Mouse (Mus musculus) heart, embryonic 16.5 days (tissue): Measurements from ENCODE around the gene Oxsr1. TPM values are rescaled to one million over a fixed set of nuclear protein-coding genes. Genes with fewer than 3 reads are reported as not detected.
"Not testable (repeated sequence)": the region's sequence is repeated elsewhere in the genome, so short reads cannot be mapped to it uniquely, and the experiment has no call there.

Experiments
- ATAC-seq: fragments of 200-750 bp; cut with Nextera tagmentation; replicated peaks from 2 replicates; pipeline ENCODE4 v1.8.0; 2017; ENCODE audit warnings: moderate number of reproducible peaks; ENCODE audit not compliant: insufficient read depth, low FRiP score; ENCODE audit errors: extremely low read depth
- H3K27ac ChIP-seq: fragments of 300-500 bp; sonication (generic); 2 replicates; pipeline ENCODE4 v1.5.1; 2014; ENCODE audit warnings: mild to moderate bottlenecking, low read length, control low read depth, moderate library complexity
- H3K27me3 ChIP-seq: fragments of 300-500 bp; sonication (generic); 2 replicates; pipeline ENCODE4 v1.6.1; 2014; ENCODE audit warnings: low read length, mixed read lengths; ENCODE audit not compliant: control insufficient read depth, insufficient read depth
- H3K36me3 ChIP-seq: fragments of 300-500 bp; sonication (generic); 2 replicates; pipeline ENCODE4 v1.6.1; 2014; ENCODE audit not compliant: control insufficient read depth, insufficient read depth
- H3K4me1 ChIP-seq: fragments of 300-500 bp; sonication (generic); 2 replicates; pipeline ENCODE4 v1.6.1; 2014; ENCODE audit warnings: low read length, mixed read lengths; ENCODE audit not compliant: control insufficient read depth, insufficient read depth
- H3K4me2 ChIP-seq: fragments of 300-500 bp; sonication (generic); 2 replicates; pipeline ENCODE4 v1.6.1; 2014; ENCODE audit warnings: low read depth, mild to moderate bottlenecking, control low read depth, low read length
- H3K4me3 ChIP-seq: fragments of 300-500 bp; sonication (generic); 2 replicates; pipeline ENCODE4 v1.5.1; 2014; ENCODE audit warnings: mild to moderate bottlenecking, control low read depth, low read length
- H3K9ac ChIP-seq: fragments of 300-500 bp; sonication (generic); 2 replicates; pipeline ENCODE4 v1.6.1; 2014; ENCODE audit warnings: low read length, control low read depth
- H3K9me3 ChIP-seq: fragments of 300-500 bp; sonication (generic); replicated peaks from 2 replicates; pipeline ENCODE4 v1.6.1; 2016; ENCODE audit warnings: low read length; ENCODE audit not compliant: control insufficient read depth
- WGBS: fragments of 180-500 bp; shearing (Covaris S2); extraction: QIAGEN DNeasy Blood & Tissue Kit; methylation state at CpG from one replicate; pipeline ENCODE4 v1.1.7; 2014; 5-methylcytosine and 5-hydroxymethylcytosine counted together
- polyA plus RNA-seq: library from polyadenylated mRNA; unstranded; fragments of >200 nt; fragmentation: Nextera tagmentation; extraction: Ambion mirVana; gene quantifications from 2 replicates; pipeline ENCODE4 v1.2.1, GENCODE M21; 2015

The Oxsr1 gene
- polyA plus RNA-seq, 1 experiment from 2014 or later, result 8.3 TPM

DNA sequence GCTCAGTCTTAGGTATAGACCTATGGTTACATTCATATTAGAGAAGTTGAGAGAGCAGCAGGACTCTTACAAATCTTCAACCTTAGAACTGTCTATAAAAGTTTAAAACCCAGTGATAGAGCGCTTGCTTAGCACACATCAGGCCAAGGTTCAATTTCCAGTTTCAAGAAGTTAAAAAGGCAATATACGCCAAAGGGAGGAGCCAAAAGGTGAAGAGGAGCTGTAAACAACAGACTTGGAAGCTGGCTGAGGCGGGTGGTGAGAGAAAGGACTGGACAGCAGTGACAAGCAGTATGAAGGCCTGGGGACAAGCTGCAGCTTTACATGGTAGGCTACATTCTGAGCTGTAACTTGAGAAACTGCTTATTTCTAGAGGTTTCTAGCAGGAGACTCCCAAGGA is 23.7 kb downstream of the Oxsr1 start:
- H3K27me3 ChIP-seq, result no peaks in the 10 kb centered on the region
- no peak overlapping the region for H3K4me2 ChIP-seq
- no peaks in the 10 kb centered on the region; the same call in 1 of the 2 replicates for H3K9me3 ChIP-seq
- H3K27ac ChIP-seq, result no peak overlapping the region
- no peaks in the 10 kb centered on the region for H3K4me1 ChIP-seq
- no peak for ATAC-seq
- no peak overlapping the region for H3K4me3 ChIP-seq
- H3K9ac ChIP-seq, result no peak overlapping the region
- 90% methylated on average over 3 of the region's 3 CpGs for WGBS
- H3K36me3 ChIP-seq, result peaks cover 14% of the 10 kb centered on the region

DNA sequence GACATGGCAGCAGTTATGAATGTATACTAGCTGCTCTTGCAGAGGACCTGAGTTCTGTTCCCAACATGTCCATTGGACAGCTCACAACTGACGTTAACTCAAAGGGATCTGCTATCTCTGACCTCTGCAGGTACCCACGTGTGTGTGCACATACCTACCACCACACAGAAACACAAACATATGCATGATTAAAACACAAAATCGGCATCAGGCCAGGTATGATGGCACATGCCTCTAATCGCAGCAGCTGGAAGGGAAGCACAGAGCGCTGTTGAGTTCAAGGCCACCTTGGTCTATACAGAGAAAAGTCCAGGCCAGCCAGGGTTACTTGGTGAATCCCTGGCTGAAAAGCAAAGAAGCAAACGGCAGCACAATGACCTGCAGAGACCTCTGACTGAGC is 24.5 kb downstream of the Oxsr1 start:
- no peak for ATAC-seq
- Histone ChIP-seq H3K4me2 (no peak overlapping the region), H3K9me3 (no peaks in the 10 kb centered on the region; the same call in 1 of the 2 replicates), H3K27me3 (no peaks in the 10 kb centered on the region), H3K27ac (no peak overlapping the region), H3K4me3 (no peak overlapping the region), H3K36me3 (peaks cover 14% of the 10 kb centered on the region), H3K9ac (no peak overlapping the region), H3K4me1 (no peaks in the 10 kb centered on the region)
- 81% methylated on average over 6 of the region's 6 CpGs for WGBS

DNA sequence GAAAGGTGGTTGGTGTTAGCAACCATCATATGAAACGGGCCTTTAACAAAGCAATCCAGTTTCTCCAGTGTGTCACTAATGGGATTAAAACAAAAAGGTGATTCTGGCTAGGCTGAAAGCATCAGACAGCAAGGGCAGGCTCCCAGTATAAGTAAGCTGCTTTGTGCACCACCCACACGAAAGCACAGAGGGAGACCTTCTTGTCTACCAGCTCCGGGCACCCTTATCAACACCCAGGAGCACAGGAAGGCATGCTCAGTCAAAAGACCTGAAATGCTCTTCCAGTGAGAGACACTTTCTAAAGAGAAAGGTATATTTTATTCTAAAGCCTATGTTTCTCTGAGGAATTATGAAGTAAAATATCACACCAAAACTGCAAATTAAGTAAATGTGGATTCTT is 31.4 kb downstream of the Oxsr1 start:
- Histone ChIP-seq H3K9ac (no peak overlapping the region), H3K27me3 (no peaks in the 10 kb centered on the region), H3K36me3 (peaks cover 5% of the 10 kb centered on the region; the same call in 1 of the 2 replicates), H3K27ac (no peak overlapping the region), H3K4me3 (no peak overlapping the region), H3K4me1 (no peaks in the 10 kb centered on the region), H3K4me2 (no peak overlapping the region), H3K9me3 (no peaks in the 10 kb centered on the region)
- WGBS, result 61% methylated on average over 3 of the region's 3 CpGs
- no peak for ATAC-seq

DNA sequence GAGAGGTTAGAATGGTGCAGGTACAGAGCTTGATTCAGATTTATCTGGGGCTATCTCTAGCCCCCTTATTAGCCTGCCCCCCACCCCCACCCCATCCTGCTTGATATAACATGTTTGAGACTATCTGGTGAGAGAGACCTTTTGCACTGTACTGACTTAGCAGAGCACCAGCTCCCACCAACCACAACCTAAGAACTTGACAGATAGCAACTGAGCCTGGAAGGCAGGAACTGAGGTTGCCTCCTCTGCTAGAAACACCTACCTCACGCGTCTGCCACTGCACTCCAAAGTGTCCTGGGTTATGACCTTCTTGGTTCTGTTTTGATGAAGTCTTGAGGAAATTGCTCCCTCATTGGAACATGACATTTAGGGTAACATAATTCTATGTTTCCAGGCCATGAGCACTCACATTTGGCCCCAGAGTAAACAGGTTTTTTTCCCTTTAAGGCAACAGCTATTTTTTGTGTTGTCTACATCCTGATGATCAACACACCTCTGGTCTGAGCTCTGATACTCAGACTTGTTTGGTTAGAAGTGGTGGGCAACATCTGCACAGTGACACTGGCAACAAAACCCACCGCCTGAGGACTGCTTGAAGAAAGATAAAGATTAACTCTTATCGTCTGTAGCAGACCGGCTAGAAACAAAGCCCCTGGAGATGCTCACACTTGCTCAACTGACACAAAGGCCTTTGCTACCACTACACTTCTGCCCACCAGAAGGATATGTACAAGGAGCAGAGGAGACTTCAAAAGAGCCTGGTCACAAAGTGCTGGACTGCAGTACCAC is 41.1 kb downstream of the Oxsr1 start:
- WGBS, result 65% methylated on average over 5 of the region's 5 CpGs

GRCm38 (mm10) chr9:119278031-119278430 is 44.2 kb downstream of the Oxsr1 start:
- no peak for ATAC-seq
- 96% methylated on average over 5 of the region's 5 CpGs for WGBS

More for the DNA sequence above, 41.1 kb downstream of the Oxsr1 start:
- H3K4me1 ChIP-seq, result no peaks in the 10 kb centered on the region
- H3K27ac ChIP-seq, result no peak overlapping the region
- no peaks in the 10 kb centered on the region; the same call in 1 of the 2 replicates for H3K36me3 ChIP-seq
- no peaks in the 10 kb centered on the region for H3K27me3 ChIP-seq
- H3K9ac ChIP-seq, result no peak overlapping the region
- no peak for ATAC-seq
- H3K4me2 ChIP-seq, result no peak overlapping the region
- no peak overlapping the region for H3K4me3 ChIP-seq
- no peaks in the 10 kb centered on the region for H3K9me3 ChIP-seq

DNA sequence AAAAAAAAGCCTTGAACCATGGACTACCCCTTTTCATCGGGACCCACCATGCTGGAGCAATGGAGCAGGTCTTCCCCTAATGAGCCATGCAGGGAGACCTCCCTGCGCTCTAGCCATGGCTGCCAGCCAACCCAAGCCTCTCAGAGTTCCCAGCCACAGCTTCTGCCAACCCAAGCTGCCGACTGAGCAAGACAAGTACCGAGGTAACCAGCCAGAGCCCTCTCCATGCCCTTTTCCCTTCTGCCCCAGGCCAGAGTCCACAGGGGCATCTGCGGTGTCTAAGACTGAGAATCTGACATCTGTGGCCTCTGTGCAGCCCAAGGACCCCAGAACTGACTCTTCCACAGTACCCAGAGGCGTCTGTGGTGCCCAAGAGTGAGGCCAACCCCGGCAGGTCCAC is 45.9 kb downstream of the Oxsr1 start:
- ATAC-seq, result no peak
- no peaks in the 10 kb centered on the region for H3K9me3 ChIP-seq
- no peak overlapping the region for H3K27ac ChIP-seq
- H3K36me3 ChIP-seq, result no peaks in the 10 kb centered on the region; the same call in 1 of the 2 replicates
- no peak overlapping the region for H3K9ac ChIP-seq
- H3K4me2 ChIP-seq, result no peak overlapping the region
- WGBS, result 62% methylated on average over 7 of the region's 7 CpGs
- no peak overlapping the region for H3K4me3 ChIP-seq
- H3K4me1 ChIP-seq, result no peaks in the 10 kb centered on the region
- no peaks in the 10 kb centered on the region for H3K27me3 ChIP-seq

More at GRCm38 (mm10) chr9:119278031-119278430, 44.2 kb downstream of the Oxsr1 start:
- Histone ChIP-seq H3K4me2 (no peak overlapping the region), H3K36me3 (no peaks in the 10 kb centered on the region; the same call in 1 of the 2 replicates), H3K9ac (no peak overlapping the region), H3K4me3 (no peak overlapping the region), H3K9me3 (no peaks in the 10 kb centered on the region), H3K27ac (no peak overlapping the region), H3K4me1 (no peaks in the 10 kb centered on the region), H3K27me3 (no peaks in the 10 kb centered on the region)

DNA sequence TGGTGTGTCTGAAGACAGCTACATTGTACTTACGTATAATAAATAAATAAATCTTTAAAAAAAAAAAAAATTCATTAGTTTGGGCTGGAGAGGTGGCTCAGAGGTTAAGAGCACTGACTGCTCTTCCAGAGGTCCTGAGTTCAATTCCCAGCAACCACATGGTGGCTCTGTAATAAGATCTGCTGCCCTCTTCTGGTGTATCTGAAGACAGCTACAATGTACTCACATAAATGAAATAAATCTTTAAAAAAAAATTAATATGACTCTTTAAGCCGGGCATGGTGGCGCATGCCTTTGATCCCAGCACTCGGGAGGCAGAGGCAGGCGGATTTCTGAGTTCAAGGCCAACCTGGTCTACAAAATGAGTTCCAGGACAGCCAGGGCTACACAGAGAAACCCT is 47.4 kb downstream of the Oxsr1 start:
- H3K36me3 ChIP-seq, H3K4me1 ChIP-seq, ATAC-seq, H3K9ac ChIP-seq, H3K27ac ChIP-seq, H3K27me3 ChIP-seq, H3K4me2 ChIP-seq, H3K9me3 ChIP-seq, H3K4me3 ChIP-seq: not testable (repeated sequence)
- 91% methylated on average over 5 of the region's 5 CpGs for WGBS

DNA sequence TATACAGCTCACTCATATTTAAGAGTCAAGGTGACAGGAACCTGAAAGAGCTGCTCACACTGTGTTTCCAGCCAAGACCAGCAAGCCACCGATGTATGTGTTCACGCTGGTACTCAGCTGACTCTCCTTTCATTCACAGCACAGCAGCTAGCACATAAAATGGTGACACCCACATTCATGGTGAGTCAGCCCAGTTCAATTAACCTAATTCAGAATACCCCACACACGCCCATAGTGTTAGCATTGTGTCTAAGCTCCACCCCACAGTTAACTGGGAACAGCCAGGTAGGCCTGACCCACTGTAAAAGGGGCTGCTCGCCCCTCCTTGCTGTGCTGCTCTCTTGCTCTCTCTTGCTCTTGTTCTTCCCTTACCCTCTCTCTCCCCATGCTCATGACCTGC is 50.7 kb downstream of the Oxsr1 start:
- peaks cover 13% of the 10 kb centered on the region for H3K36me3 ChIP-seq
- H3K27ac ChIP-seq, result no peak overlapping the region
- no peak overlapping the region for H3K9ac ChIP-seq
- WGBS, result 97% methylated on average over 4 of the region's 4 CpGs
- H3K4me1 ChIP-seq, result no peaks in the 10 kb centered on the region
- H3K4me3 ChIP-seq, result no peak overlapping the region
- no peaks in the 10 kb centered on the region for H3K9me3 ChIP-seq
- ATAC-seq, result no peak
- no peaks in the 10 kb centered on the region for H3K27me3 ChIP-seq
- H3K4me2 ChIP-seq, result no peak overlapping the region

DNA sequence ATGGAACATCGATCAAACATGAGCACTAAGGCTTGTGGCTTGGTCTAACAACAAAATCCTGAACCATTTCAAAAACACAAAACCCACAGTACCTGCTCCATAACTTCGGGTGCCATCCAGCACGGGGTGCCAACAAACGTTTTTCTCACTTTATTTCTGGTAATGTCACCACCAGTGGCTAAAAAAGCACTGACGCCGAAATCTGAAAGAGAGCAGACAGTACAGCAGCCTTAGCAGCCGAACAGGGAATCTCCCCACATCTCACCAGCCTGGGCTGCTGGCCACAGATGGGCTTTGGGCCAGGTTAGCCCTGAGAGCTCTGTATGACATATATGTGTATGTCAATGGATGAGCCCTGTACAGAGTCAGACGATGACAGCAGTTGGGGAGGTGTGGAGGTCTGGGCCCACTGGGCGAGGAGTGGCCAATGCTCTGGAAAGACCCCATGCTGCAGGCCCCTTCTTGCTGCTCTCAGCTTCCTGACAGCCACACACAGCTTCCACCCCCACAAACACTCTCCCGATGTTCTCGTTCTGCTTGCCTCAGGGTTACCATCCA is 53.6 kb downstream of the Oxsr1 start:
- no peaks in the 10 kb centered on the region for H3K4me1 ChIP-seq
- WGBS, result 88% methylated on average over 11 of the region's 11 CpGs
- peaks cover 22% of the 10 kb centered on the region for H3K36me3 ChIP-seq

More for the DNA sequence above, 53.6 kb downstream of the Oxsr1 start:
- no peak for ATAC-seq
- Histone ChIP-seq H3K9ac (no peak overlapping the region), H3K27me3 (no peaks in the 10 kb centered on the region), H3K27ac (no peak overlapping the region), H3K9me3 (no peaks in the 10 kb centered on the region), H3K4me3 (no peak overlapping the region), H3K4me2 (no peak overlapping the region)
